Comparison of ENCODE assay signal across 18 mouse cellular contexts in genomic region chr10:14531090-14531489, GRCm38 (mm10). TPM values are rescaled to one million over a fixed set of nuclear protein-coding genes. Genes with fewer than 3 reads are reported as not detected.
DNase-seq lines count a peak whose midpoint lies in the region; ATAC-seq lines count a peak whose summit lies in the region.
"Had no signal": no experiment of that assay in that cellular context is flagged by ENCODE, and none has a peak within 500 bp of the region (broad histone marks: within the 10 kb centered on the region; RNA-seq: fewer than 3 reads in every experiment).

No protein-coding gene starts in this region.

- peaks cover 4% of the 10 kb centered on the region for H3K36me3 ChIP-seq in lung, embryonic 16.5 days (ENCODE audit: control insufficient read depth, insufficient read depth, low read length)
- H3K36me3 ChIP-seq: G1E; hindbrain, embryonic 15.5 days; limb, embryonic 12.5 days; neural tube, embryonic 12.5 days had no signal

- H3K27ac ChIP-seq in lung, embryonic 16.5 days (ENCODE audit: low read length): no peak overlapping the region
- H3K27ac ChIP-seq: heart, embryonic 13.5 days; hindbrain, embryonic 15.5 days; limb, embryonic 12.5 days; neural tube, embryonic 12.5 days had no signal

- peak; percentile 12 to 66 for DNase-seq in heart, adult 18-20 months
- DNase-seq in heart, postnatal 10 days: no peak
- DNase-seq in lung, postnatal 14 days: no peak
- DNase-seq in skeletal muscle tissue, adult 2 months (ENCODE audit: low read depth, low spot score): peak; percentile 17
- DNase-seq in layer of hippocampus, postnatal 36 days: no peak
- no peak for DNase-seq in layer of hippocampus, postnatal 10 days (ENCODE audit: low spot score in 2 of 2)
- DNase-seq: adrenal gland, postnatal 14 days; cerebellum, adult 8-10 months; kidney, adult 18-20 months; lung, embryonic 14.5 days; midbrain, embryonic 14.5 days had no signal

- no peaks in the 10 kb centered on the region for H3K9me3 ChIP-seq in lung, embryonic 16.5 days (ENCODE audit: control insufficient read depth, low read length)
- H3K9me3 ChIP-seq: G1E; heart, embryonic 13.5 days; hindbrain, embryonic 15.5 days; limb, embryonic 12.5 days; neural tube, embryonic 12.5 days had no signal

- H3K27me3 ChIP-seq in lung, embryonic 16.5 days (ENCODE audit: control insufficient read depth, insufficient read depth, low read depth, low read length): no peaks in the 10 kb centered on the region
- H3K27me3 ChIP-seq: heart, embryonic 13.5 days; hindbrain, embryonic 15.5 days; limb, embryonic 12.5 days; neural tube, embryonic 12.5 days had no signal

- H3K4me3 ChIP-seq in lung, embryonic 16.5 days (ENCODE audit: low read length): no peak overlapping the region
- H3K4me3 ChIP-seq: heart, embryonic 13.5 days; hindbrain, embryonic 15.5 days; limb, embryonic 12.5 days; neural tube, embryonic 12.5 days had no signal

- ATAC-seq in lung, embryonic 16.5 days (ENCODE audit: low read depth): peak; percentile 16; the same call in 1 of the 2 replicates
- peak; percentile 85 to 95 for ATAC-seq in hematopoietic stem cell, adult 5-6 weeks (replicated peaks in 1 of 2; ENCODE audit: insufficient read depth in 1 of 2, low FRiP score in 2 of 2, low TSS enrichment in 1 of 2, low read depth in 1 of 2, poor library complexity in 2 of 2, severe bottlenecking in 2 of 2)

- intact Hi-C loops in heart, postnatal 10 days (cut with DNase I): no loop called here

- no peak overlapping the region for H3K4me2 ChIP-seq in lung, embryonic 16.5 days (ENCODE audit: low read depth, low read length)
- H3K4me2 ChIP-seq: heart, embryonic 13.5 days; hindbrain, embryonic 15.5 days; limb, embryonic 12.5 days; lung, embryonic 14.5 days; neural tube, embryonic 12.5 days had no signal

- 71% methylated on average over 3 of the region's 3 CpGs for WGBS in lung, embryonic 16.5 days

- no peak overlapping the region for H3K9ac ChIP-seq in lung, embryonic 16.5 days (ENCODE audit: low read length)
- H3K9ac ChIP-seq: heart, embryonic 13.5 days; hindbrain, embryonic 15.5 days; limb, embryonic 12.5 days; lung, embryonic 14.5 days; neural tube, embryonic 12.5 days had no signal

- H3K4me1 ChIP-seq in lung, embryonic 16.5 days (replicated peaks; ENCODE audit: control insufficient read depth, insufficient read depth, low read length): peaks cover 8% of the 10 kb centered on the region
- H3K4me1 ChIP-seq: hindbrain, embryonic 15.5 days; limb, embryonic 12.5 days; neural tube, embryonic 12.5 days had no signal

RNA-seq across cellular contexts. Expression of gene Adgrg6, which starts 14.4 kb away (rescaled TPM):
- total RNA-seq in heart, adult 18-20 months (2021): 1 to 10 TPM; 2.9 to 3.5 TPM
- 1 to 10 TPM; 3.8 to 4.3 TPM for total RNA-seq in heart, postnatal 10 days (2021)
- 25.0 and 27.0 TPM in 2 replicates for polyA plus RNA-seq in lung, embryonic 16.5 days (2015; fragmentation: Nextera tagmentation; extraction: Ambion mirVana)
- total RNA-seq in hematopoietic stem cell, adult 5-6 weeks (2017): 0.35 and 0.44 TPM in 2 replicates
- total RNA-seq in layer of hippocampus, postnatal 36 days (2021): under 1 TPM; 0.77 to 0.91 TPM
- total RNA-seq in layer of hippocampus, postnatal 10 days (2021): 1 to 10 TPM; 1.6 to 1.8 TPM
- polyA plus RNA-seq: G1E had no signal

Comparison
In these comparisons a context has a peak if more than half of its experiments do, and no peak if none do; other contexts are left out.
1. DNase-seq: peak in heart, adult 18-20 months (2 of 2) and skeletal muscle tissue, adult 2 months (single experiment); none in heart, postnatal 10 days (0 of 2), lung, postnatal 14 days (single experiment), layer of hippocampus, postnatal 36 days (0 of 2) and layer of hippocampus, postnatal 10 days (0 of 2).